Mouse (Mus musculus): ENCODE measurements around the gene Shank3.

GRCm38 (mm10) chr15:89548837-89549236 lies 49.4 kb downstream of the Shank3 start:
- no peak for TF ChIP-seq CTCF (IDR thresholded peaks at IDR 0.05; ENCODE audit: borderline replicate concordance, control insufficient read depth, extremely low read depth, insufficient read depth, low read length, poor library complexity)
- TF ChIP-seq POLR2A (IDR thresholded peaks at IDR 0.05; ENCODE audit: control insufficient read depth, extremely low read depth, insufficient read depth, low read length, poor library complexity), result no peak
